Mouse (Mus musculus) hindbrain, postnatal 0 days (tissue): ENCODE data around the gene Ribc2. TPM values are rescaled to one million over a fixed set of nuclear protein-coding genes. Genes with fewer than 3 reads are reported as not detected.
A peak's percentile ranks its signal among the peaks of the same experiment; 100 is the strongest.

Source experiments
- ATAC-seq: fragments of 200-750 bp; cut with Nextera tagmentation; 2 replicates; pipeline ENCODE4 v1.8.0; 2017; ENCODE audit warnings: mild to moderate bottlenecking, moderate TSS enrichment, moderate library complexity
- DNase-seq: peaks from one replicate; pipeline ENCODE4 v3.0.0-alpha.2; 2015; ENCODE audit warnings: low spot score
- H3K27ac ChIP-seq: fragments of 300-500 bp; sonication (generic); 2 replicates; pipeline ENCODE4 v1.5.1; 2014; ENCODE audit warnings: mild to moderate bottlenecking
- H3K27me3 ChIP-seq: fragments of 300-500 bp; sonication (generic); 2 replicates; pipeline ENCODE4 v1.6.1; 2014; ENCODE audit warnings: low read length, mixed read lengths; ENCODE audit not compliant: insufficient read depth
- H3K36me3 ChIP-seq: fragments of 300-500 bp; sonication (generic); 2 replicates; pipeline ENCODE4 v1.6.1; 2014; ENCODE audit warnings: low read length, mixed read lengths; ENCODE audit not compliant: insufficient read depth
- H3K4me1 ChIP-seq: fragments of 300-500 bp; sonication (generic); 2 replicates; pipeline ENCODE4 v1.6.1; 2014; ENCODE audit warnings: antibody characterized with exemption, low read length, mixed read lengths; ENCODE audit not compliant: insufficient read depth
- H3K4me2 ChIP-seq: fragments of 300-500 bp; sonication (generic); 2 replicates; pipeline ENCODE4 v1.6.1; 2014; ENCODE audit warnings: low read depth, mild to moderate bottlenecking, low read length, moderate library complexity, mixed read lengths
- H3K4me3 ChIP-seq: fragments of 300-500 bp; sonication (generic); 2 replicates; pipeline ENCODE4 v1.5.1; 2014; ENCODE audit warnings: low read length
- H3K9ac ChIP-seq: fragments of 300-500 bp; sonication (generic); replicated peaks from 2 replicates; pipeline ENCODE4 v1.6.1; 2014; ENCODE audit warnings: mild to moderate bottlenecking, low read length, moderate library complexity, mixed read lengths
- H3K9me3 ChIP-seq: fragments of 300-500 bp; sonication (generic); 2 replicates; pipeline ENCODE4 v1.6.1; 2016; ENCODE audit warnings: low read length, mixed read lengths
- CTCF ChIP-seq: IDR thresholded peaks from 2 replicates; pipeline ENCODE4 v1.5.1; 2016; ENCODE audit warnings: antibody characterized with exemption, control low read depth, low read depth
- WGBS: fragments of 180-500 bp; shearing (Covaris S2); extraction: QIAGEN DNeasy Blood & Tissue Kit; methylation state at CpG from one replicate; pipeline ENCODE4 v1.1.7; 2014; 5-methylcytosine and 5-hydroxymethylcytosine counted together
- polyA plus RNA-seq: library from polyadenylated mRNA; unstranded; fragments of >200 nt; fragmentation: Nextera tagmentation; extraction: Ambion mirVana; gene quantifications from 2 replicates; pipeline ENCODE4 v1.2.1, GENCODE M21; 2015
- total RNA-seq: library from RNA; depleted of rRNA; stranded (reverse); fragments of >200 nt; gene quantifications from 2 replicates; pipeline ENCODE4 v1.2.3, GENCODE M21; 2014; rRNA removed

The Ribc2 gene
- total RNA-seq (0.90 and 0.94 TPM in 2 replicates), polyA plus RNA-seq (0.73 and 0.95 TPM in 2 replicates)

DNA sequence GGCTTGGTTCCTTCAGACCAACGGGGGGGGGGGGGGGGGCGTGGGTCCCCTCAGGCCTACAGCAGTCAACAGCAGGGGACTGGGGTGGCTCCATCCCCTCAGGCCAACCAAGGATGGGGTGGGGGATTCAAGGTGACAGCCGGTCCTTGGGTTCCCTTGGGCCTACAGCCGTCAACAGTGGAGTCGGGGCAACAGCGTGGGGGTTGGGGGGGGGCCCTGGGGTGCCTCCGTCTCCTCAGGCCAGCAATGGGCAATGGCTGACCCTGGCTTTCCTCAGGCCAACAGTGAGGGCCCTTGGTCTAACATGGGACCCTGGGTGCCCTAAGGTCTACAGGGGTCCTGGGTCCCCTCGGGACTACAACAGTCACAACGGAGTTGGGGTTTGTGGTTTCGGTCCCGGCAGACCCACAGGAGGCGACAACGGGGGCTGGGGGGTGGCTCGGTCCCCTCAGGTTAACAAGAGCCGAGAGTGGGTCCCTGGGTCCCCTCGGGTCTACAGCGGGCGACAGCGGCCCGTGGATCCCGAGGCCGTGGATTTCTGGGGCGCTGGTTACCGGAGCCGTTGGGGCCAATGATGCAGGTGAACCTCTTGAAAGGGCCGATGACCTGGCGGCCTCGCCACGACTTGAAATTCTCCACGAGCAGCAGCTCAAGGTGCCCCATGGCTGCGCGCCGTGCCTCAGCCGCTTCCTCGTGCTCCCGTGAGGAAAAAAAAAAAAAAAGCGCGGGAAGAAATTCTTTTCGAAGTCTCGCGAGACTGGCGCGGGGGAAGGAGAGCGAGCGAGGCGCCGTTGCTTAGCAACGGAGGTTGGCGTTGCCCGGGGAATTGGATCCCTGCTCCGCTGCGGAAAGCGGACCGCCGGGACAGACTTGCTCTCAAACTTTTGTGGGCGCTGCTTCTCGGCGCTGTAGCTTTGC, at the start of gene Ribc2, which contains the start of gene Smc1b:
TSS of gene Ribc2 (plus strand) at position 804 of the 918 bp plus-strand sequence.
TSS of gene Smc1b (minus strand) at position 690 of the 918 bp plus-strand sequence.
- TF ChIP-seq CTCF, result no peak
- Histone ChIP-seq H3K9ac (peak within 1 kb of the TSS; percentile 44; the same call in 1 of the 2 replicates), H3K4me1 (peaks cover 9% of the 10 kb centered on the region; the same call in 1 of the 2 replicates), H3K9me3 (no peaks in the 10 kb centered on the region), H3K4me3 (peak within 1 kb of the TSS; percentile 40), H3K36me3 (no peaks in the 10 kb centered on the region), H3K27me3 (no peaks in the 10 kb centered on the region), H3K27ac (no peak within 1 kb of the TSS), H3K4me2 (peak within 1 kb of the TSS; percentile 65)
- DNase-seq (peak; percentile 96), ATAC-seq (peak; percentile 55; the same call in 1 of the 2 replicates)
- 36% methylated on average over 50 of the region's 58 CpGs for WGBS

DNA sequence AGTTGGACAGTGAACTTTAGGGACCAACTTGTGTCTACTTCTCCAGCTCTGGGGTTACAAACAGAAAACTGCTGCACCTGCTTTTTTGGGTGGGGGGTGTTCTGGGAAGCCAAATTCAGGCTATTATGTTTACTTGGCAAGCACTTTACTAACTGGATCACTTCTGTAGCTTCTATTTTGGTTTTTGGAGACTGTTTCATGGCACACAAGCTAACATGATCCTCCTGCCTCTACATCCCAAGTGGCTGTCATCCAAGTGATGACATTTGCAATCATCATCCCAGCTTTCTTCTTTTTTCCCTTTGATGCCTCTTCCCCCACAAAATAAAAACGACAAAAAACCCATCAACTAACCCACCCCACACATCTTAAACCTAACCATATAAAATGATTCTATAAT, 46.2 kb upstream of the Ribc2 start:
- DNase-seq (no peak), ATAC-seq (no peak)
- H3K4me2 ChIP-seq, result no peak overlapping the region
- no peak overlapping the region for H3K4me3 ChIP-seq
- TF ChIP-seq CTCF, result no peak
- H3K27ac ChIP-seq, result no peak overlapping the region
- H3K4me1 ChIP-seq, result no peaks in the 10 kb centered on the region
- H3K9ac ChIP-seq, result no peak overlapping the region
- WGBS, result 75% methylated on average over 1 of the region's 1 CpGs
- H3K9me3 ChIP-seq, result no peaks in the 10 kb centered on the region
- no peaks in the 10 kb centered on the region for H3K36me3 ChIP-seq
- no peaks in the 10 kb centered on the region for H3K27me3 ChIP-seq

- Histone ChIP-seq H3K9me3 (no peaks in the 10 kb centered on the region), H3K27ac (no peak overlapping the region), H3K4me1 (peaks cover 9% of the 10 kb centered on the region; the same call in 1 of the 2 replicates), H3K4me2 (peak overlapping the region; percentile 65), H3K27me3 (no peaks in the 10 kb centered on the region), H3K9ac (no peak overlapping the region), H3K36me3 (no peaks in the 10 kb centered on the region), H3K4me3 (peak overlapping the region; percentile 40)
- ATAC-seq (0 out of 2 replicates have a peak, but pooled peaks have one; percentile 29), DNase-seq (no peak)
- WGBS, result 13% methylated on average over 10 of the region's 10 CpGs
- TF ChIP-seq CTCF, result no peak
These were observed 279 bp downstream of the Ribc2 start for GRCm38 (mm10) chr15:85132193-85132520.

DNA sequence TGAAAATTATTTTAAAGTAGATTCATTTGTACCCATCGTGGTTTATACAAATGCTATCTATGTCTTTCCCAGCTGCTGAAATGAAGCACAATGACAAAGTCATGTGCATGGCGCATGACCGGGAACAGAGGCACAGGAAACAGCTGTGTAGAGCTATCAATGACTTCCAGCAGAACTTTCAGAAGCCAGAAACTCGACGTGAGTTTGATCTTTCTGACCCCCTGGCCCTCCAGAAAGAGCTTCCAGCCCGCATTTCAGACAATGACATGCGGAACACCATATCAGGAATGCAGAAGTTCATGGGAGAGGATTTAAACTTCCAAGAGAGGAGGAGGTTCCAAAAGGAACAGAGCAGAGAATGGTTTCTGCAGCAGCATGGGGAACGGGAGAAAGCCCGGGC, 3.3 kb downstream of the Ribc2 start:
- Histone ChIP-seq H3K4me1 (peaks cover 9% of the 10 kb centered on the region; the same call in 1 of the 2 replicates), H3K4me2 (no peak overlapping the region), H3K9ac (no peak overlapping the region), H3K36me3 (no peaks in the 10 kb centered on the region), H3K4me3 (no peak overlapping the region), H3K27ac (no peak overlapping the region), H3K27me3 (no peaks in the 10 kb centered on the region), H3K9me3 (no peaks in the 10 kb centered on the region)
- ATAC-seq (no peak), DNase-seq (no peak)
- 33% methylated on average over 9 of the region's 9 CpGs for WGBS
- no peak for TF ChIP-seq CTCF

- WGBS, result 88% methylated on average over 10 of the region's 10 CpGs
- DNase-seq (no peak), ATAC-seq (no peak)
- Histone ChIP-seq H3K27me3 (no peaks in the 10 kb centered on the region), H3K9me3 (no peaks in the 10 kb centered on the region), H3K4me3 (no peak overlapping the region), H3K27ac (no peak overlapping the region), H3K4me2 (no peak overlapping the region), H3K4me1 (no peaks in the 10 kb centered on the region), H3K36me3 (no peaks in the 10 kb centered on the region), H3K9ac (no peak overlapping the region)
- no peak for TF ChIP-seq CTCF
These were observed 9.4 kb downstream of the Ribc2 start for GRCm38 (mm10) chr15:85141290-85141689.

GRCm38 (mm10) chr15:85142441-85142840, 10.6 kb downstream of the Ribc2 start:
- ATAC-seq (no peak), DNase-seq (no peak)
- H3K9ac ChIP-seq, result no peak overlapping the region
- no peak overlapping the region for H3K27ac ChIP-seq
- no peak for TF ChIP-seq CTCF
- no peaks in the 10 kb centered on the region for H3K36me3 ChIP-seq
- H3K4me1 ChIP-seq, result no peaks in the 10 kb centered on the region
- no peaks in the 10 kb centered on the region for H3K9me3 ChIP-seq
- no peak overlapping the region for H3K4me3 ChIP-seq
- H3K27me3 ChIP-seq, result no peaks in the 10 kb centered on the region
- no peak overlapping the region for H3K4me2 ChIP-seq
- WGBS, result 61% methylated on average over 2 of the region's 2 CpGs

- TF ChIP-seq CTCF, result no peak
- no peaks in the 10 kb centered on the region for H3K4me1 ChIP-seq
- no peak for DNase-seq
- no peak overlapping the region for H3K4me2 ChIP-seq
- H3K9ac ChIP-seq, result no peak overlapping the region
- H3K9me3 ChIP-seq, result no peaks in the 10 kb centered on the region
- no peak overlapping the region for H3K4me3 ChIP-seq
- H3K27me3 ChIP-seq, result no peaks in the 10 kb centered on the region
- ATAC-seq, result no peak
- no peaks in the 10 kb centered on the region for H3K36me3 ChIP-seq
- no peak overlapping the region for H3K27ac ChIP-seq
- 89% methylated on average over 11 of the region's 11 CpGs for WGBS
These were observed 11.3 kb downstream of the Ribc2 start for GRCm38 (mm10) chr15:85143161-85143560.
